Mouse (Mus musculus) c-Kit-positive CD71-negative TER-119-negative erythroid progenitor cells, embryonic 14.5 days (primary cell): ENCODE data around the gene Mxra8.

Source experiments
- DNase-seq: peaks from one replicate; pipeline ENCODE4 v3.0.0-alpha.2; 2013; ENCODE audit warnings: low read depth

Gene Mxra8

GRCm38 (mm10) chr4:155839483-155839910 lies at the start of gene Mxra8:
Gene Mxra8, plus strand, starts transcription at chr4:155839680.
- no peak for DNase-seq

DNA sequence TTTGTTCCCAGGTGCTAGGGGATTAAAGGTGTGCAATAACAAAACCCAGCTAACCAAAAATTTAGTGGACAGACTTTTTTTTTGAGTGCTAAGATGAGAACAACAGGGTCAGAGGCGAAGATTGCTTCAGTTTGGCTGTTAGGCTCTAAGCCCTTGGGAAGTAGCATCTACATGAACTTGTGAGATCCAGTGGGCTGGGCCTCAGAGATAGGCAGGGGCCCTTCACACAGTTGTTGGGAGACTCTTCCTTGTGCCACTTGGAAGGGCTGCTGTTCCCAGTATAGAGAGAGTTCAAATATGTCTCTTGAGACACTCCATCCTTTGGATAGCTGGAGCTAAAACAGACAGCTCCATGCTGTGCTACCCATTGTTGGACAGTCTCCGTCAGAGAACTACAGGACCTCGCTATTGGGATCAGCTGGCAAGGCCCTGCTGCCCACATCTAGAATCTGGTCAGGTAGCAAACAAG lies 49.4 kb upstream of the Mxra8 start, which contains the start of gene Ankrd65:
Gene Ankrd65, plus strand, starts transcription at position 419 of the 469 bp plus-strand sequence.
- no peak for DNase-seq

DNA sequence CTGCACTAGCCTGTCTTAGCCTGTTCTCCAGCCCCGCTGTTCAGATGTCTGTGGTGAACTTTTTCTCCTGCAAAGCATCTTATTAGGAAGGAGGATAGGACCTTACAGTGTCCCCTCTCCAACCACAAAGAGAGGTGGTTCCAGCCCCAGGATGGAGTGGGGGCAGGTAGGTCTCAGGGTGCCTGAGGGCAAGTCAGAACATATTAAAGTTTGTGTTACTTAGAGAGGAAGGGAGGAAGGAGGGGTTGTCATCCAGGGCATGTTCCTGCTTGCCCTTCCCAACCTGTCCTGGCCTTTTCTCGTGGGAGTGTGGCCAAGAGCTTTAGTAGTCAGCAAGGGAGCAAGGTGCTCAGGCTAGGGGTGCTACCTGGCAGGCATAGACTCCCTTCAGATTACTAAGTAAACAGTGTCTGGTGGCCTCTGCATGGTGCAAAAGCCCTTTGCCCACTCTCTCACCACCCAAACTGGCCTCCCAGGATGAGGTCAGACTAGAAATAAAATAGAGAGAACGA lies 48.8 kb upstream of the Mxra8 start:
- DNase-seq: no peak

- no peak for DNase-seq
These were observed 48.1 kb upstream of the Mxra8 start for GRCm38 (mm10) chr4:155791240-155791933.

GRCm38 (mm10) chr4:155793730-155794129 lies 45.8 kb upstream of the Mxra8 start:
- DNase-seq: no peak

DNA sequence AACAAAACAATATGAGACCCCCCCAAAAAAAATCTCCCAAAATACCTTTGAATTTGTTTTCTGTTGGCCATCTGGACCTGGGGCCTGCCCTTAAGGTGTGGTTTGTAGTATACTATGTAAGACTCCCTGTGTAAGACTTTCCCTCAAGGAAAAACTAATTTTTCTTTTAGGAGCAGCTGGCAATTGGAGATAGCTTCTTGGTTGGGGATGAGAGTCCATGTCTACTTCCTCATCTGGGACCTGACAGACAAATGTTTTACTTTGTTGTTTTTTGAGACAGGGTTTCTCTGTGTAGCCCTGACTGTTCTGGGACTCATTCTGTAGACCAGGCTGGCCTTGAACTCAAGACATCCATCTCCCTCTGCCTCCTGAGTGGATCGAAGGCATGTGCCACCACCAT lies 37.4 kb upstream of the Mxra8 start:
- no peak for DNase-seq

GRCm38 (mm10) chr4:155802741-155803339 lies 36.6 kb upstream of the Mxra8 start, which contains the start of gene Mrpl20:
Gene Mrpl20, plus strand, starts transcription at chr4:155802878.
- DNase-seq: peak; percentile 38

- peak; percentile 93 for DNase-seq
These were observed 36.0 kb upstream of the Mxra8 start for GRCm38 (mm10) chr4:155803340-155804041.

- DNase-seq: no peak
These were observed 31.6 kb upstream of the Mxra8 start for GRCm38 (mm10) chr4:155807841-155808240.

GRCm38 (mm10) chr4:155811929-155812664 lies 27.4 kb upstream of the Mxra8 start, which contains the start of gene Ccnl2:
Gene Ccnl2, plus strand, starts transcription at chr4:155812489.
- DNase-seq: peak; percentile 94

DNA sequence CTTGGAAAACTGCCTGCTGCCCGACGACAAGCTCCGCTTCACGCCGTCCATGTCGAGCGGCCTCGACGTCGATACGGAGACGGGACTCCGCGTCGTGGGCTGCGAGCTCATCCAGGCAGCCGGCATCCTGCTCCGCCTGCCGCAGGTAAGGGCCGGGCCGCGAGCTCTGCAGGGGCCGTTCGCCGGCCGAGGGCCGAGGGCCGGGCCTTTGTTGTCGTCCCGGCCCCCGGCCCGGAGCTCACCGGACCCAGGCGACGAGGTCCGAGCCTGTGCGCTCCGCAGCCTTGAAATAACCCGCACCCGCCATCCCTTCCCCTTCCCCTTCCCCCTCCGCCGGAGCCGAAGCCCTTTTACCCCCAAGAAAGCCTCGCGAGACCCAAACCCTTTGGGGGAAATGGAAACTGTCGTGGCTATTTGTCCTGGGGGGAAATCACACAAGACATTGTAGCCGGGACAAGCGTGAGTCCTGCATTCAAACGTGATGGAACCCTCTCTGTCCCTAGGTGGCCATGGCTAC lies 26.8 kb upstream of the Mxra8 start:
- no peak for DNase-seq

DNA sequence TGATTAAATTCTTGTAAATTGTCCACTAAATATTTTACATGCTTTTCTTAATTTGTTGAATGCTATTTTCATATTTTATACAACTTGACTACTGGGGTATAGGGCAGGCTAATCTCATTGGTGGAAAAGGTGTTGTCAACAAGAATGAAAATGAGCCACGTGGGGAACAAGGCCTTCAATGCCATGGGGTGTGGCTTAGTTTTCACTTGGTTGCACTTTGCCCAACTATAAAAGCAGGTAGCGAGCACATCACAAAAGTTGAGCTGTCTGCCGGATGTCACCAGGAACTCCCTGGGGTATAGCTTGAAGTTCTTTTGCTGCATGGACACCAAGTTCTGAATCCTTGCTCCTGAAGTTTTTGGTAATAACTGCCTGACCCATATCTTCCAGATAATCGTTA lies 21.9 kb upstream of the Mxra8 start:
- no peak for DNase-seq

GRCm38 (mm10) chr4:155821025-155821424 lies 18.5 kb upstream of the Mxra8 start:
- no peak for DNase-seq

DNA sequence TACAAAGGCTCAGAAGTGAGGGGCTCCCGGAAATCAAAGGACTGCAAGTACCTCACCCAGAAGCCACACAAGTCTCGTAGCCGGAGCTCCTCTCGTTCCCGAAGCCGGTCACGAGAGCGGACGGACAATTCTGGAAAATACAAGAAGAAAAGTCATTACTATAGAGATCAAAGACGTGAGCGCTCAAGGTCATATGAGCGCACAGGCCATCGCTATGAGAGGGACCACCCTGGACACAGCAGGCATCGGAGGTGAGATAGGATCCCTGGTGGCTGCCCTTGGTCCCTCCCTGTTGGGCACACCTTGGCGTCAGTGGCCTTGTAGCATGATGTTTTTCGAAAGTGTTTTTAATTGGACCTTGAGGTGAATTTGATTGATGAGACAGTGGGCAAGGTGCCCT lies 16.0 kb upstream of the Mxra8 start:
- DNase-seq: no peak

DNA sequence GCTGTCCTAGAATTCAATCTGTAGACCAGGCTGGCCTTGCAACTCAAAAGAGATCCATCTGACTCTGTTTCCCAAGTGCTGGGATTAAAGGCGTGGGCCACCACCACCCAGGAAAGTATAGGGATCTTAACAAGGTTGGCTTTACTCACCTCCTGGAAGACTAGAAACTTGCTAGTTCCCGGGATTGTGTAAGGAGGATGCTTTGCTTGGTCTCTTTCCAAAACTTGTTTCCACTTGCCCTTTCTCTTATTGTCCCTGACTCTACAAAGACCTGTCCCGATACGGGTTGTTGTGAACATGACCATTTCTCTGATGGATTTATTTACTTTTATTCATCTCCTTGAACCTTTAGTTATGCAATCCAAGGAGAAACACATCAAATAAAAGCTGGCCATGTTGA lies 9.6 kb upstream of the Mxra8 start:
- no peak for DNase-seq

- no peak for DNase-seq
These were observed 8.9 kb upstream of the Mxra8 start for GRCm38 (mm10) chr4:155830596-155830995.

DNA sequence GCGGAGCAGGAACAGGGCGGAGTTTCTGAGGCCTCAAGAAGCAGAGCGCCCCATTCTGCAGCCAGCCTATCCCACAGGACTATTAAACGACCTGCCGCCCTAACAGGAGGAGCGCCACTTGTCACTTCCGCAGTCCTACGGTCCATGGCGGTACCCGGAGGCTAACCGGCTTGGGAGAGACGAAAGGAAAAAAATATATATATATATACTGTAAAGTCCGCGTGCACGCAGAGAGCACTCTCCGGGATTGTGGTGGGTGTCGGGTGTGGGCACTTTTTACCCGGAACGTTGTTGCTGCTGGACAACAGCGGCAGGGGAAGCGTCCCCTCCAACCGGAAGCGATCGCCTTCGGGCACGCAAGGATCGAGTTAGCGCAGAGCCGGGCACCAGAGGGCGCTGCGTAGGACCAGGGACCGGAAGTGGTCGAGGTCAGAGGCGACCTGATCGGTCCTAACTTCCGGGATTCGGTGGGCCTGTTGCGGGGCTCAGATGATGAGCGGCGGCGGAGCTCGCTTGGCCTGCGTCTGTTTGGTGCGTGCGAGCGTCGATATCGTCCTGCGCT lies 8.2 kb upstream of the Mxra8 start, which contains the start of gene Aurkaip1:
Gene Aurkaip1, plus strand, starts transcription at position 68 of the 562 bp plus-strand sequence.
- DNase-seq: peak; percentile 92

GRCm38 (mm10) chr4:155831831-155832230 lies 7.6 kb upstream of the Mxra8 start:
- DNase-seq: no peak

GRCm38 (mm10) chr4:155832321-155832720 lies 7.2 kb upstream of the Mxra8 start:
- DNase-seq: no peak

DNA sequence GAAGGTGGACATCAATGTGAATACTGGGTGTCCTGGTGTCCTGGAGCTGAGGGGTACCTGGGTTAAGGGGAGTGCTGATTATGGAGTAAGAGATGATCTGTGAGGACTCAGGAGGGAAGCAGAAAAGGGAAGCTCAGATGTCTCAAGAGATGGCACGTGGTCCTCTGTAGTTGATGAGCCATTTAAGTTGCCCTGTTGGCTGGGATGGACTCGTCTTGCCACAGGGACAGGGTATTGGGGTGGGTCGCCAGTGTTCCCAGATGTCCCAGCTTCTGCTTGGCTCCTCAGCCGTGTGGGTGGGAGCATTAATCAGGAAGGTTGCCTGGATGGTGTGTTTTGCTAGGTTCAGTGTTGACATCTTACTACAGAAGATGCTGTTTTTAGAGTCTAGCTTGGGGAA lies 6.2 kb upstream of the Mxra8 start:
- DNase-seq: no peak

DNA sequence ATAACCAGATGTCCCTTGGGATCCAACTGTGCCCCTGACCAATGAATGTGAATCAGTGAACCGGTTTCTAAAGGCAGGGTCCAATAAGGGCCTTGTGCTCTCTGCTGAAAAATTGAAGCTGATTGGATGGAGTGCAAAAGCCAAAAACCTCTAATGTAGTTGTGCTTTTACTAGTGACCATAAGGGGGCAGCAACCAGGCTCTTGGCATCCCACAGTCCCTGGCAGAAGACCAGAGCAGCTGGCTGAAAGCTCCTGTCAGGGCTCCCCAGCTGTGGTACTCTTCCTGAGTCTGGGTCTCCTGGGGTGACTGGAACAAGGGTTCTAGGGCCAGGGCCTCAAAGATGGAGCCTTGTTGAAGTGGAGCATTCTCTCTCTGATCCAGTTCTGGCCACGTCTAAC lies 5.6 kb upstream of the Mxra8 start:
- DNase-seq: peak; percentile 67
